Mouse (Mus musculus): ENCODE results near the gene Mphosph9. TPM values are rescaled to one million over a fixed set of nuclear protein-coding genes. Genes with fewer than 3 reads are reported as not detected.
"Not testable (repeated sequence)": the region's sequence is repeated elsewhere in the genome, so short reads cannot be mapped to it uniquely, and the experiment has no call there.

The Mphosph9 gene
- polyA plus RNA-seq, 2 experiments from 2014 or later: 14.2 to 15.3 TPM

- ATAC-seq: not testable (repeated sequence)
Measured at GRCm38 (mm10) chr5:124341753-124342339, 14.1 kb upstream of the Mphosph9 start.

DNA sequence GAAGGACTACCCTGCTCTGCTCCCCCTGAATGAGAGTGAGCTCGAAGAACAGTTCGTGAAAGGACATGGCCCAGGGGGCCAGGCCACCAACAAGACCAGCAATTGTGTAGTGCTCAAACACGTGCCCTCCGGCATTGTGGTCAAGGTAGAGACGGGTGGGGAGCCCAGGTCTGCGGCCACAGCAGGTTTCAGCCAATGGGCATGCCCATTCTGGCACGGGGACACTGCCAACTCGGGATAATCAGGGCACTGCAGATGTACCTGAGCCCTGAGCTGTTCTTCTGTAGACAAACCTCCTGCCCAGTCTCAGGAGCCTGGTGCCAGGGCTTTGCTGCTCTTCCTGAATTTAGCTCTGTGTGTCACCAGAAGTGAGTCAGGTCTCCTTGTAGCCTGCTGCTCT, 11.0 kb upstream of the Mphosph9 start:
- ATAC-seq: no peak

DNA sequence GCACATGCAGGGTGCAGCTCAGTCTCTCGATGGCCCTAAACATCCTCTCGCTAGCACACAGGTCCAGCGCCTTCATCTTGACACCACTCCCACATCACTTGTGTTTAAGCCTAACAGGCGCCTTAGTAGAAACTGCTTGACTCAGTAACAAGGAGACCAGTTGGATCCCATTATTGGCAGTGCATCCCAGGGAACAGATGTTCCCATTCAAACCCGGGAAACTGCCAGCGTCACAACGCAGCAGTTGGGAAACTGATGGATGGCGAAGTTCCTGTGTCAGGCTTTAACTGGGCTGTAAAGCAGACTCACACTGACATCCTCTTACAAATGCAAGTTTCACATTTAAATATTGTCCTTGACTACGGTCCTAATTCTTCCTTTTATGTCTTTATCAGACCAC, 10.1 kb upstream of the Mphosph9 start:
- no peak for ATAC-seq

DNA sequence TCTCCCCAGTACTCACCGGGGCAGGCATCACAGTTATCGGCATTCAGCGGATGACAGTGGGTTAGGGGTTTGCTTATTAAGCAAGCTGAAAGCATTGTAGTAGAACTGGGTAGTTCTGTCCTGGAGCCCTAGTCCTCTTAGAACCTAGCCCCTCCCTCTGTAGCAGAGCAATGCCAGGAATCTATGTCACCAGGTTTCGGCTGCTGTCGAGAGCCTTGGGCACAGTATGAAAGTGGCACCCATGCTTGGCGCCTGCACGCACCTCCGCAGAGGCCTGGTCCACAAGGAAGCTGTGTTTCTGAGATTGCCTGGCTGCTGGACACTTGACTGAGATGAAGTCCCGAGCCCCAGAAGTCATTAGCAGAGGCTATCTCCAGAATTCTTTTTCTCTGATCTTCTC, 9.3 kb upstream of the Mphosph9 start:
- ATAC-seq: no peak

DNA sequence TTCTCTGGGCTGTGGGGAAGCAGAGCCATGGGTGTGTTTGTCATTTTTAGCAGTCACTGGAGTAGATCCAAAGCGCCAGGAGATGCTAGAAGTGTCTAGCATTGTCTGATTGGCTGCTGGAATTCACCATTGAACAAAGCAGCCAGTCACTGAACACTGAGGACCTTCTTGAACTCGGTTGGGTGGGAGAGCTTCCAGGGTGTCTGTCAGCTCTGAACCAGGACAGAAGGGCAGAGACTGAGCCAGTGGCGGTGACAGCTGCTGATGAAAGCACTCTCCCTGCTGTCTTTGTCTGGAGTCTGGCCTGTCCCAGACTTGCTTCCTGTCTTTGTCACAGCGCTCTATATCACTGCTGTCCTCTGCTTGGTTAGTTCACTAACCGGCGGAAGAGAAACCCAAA, 6.6 kb upstream of the Mphosph9 start:
- no peak for ATAC-seq

DNA sequence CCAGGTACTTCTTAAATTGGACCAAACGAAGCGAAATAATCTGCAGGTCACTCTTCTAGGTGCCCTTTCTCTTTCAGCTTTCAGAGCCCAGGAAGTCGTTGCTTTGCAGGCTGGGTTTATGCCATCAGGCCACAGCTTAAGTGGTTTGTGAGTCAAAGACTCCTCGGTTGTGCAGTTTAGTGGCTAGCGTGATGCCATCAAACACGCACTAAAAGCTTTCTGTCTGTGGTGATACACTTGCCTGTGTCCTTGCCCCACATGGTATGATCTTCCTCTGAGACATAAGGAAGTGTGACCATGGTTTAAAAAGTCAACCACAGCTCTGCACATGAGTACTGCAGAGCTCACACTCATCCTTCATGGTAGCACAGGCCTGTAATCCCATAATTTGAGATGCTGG, 2.3 kb upstream of the Mphosph9 start:
- ATAC-seq: no peak

- no peak for ATAC-seq
Measured at GRCm38 (mm10) chr5:124326829-124327228, 943 bp downstream of the Mphosph9 start.

- no peak for ATAC-seq
Measured at GRCm38 (mm10) chr5:124317648-124318047, 10.1 kb downstream of the Mphosph9 start.

DNA sequence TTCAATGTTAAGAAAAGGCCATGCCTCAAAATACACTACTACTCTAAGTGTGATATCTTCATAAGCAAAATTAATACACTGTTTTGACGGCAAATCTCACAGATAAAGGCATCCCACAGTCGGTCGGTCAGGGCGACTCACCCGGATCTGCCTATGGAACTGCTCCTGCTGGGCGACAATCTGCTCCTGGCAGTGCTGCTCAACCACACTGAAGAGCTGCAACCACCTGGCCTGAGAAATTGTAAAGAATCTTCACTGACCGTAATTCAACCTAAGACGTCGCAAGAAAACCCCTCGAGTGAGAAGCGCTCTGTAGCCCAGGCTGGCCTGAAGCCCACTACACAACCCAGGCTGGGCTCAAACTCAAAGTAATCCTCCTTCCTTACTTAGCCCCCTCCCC, 11.8 kb downstream of the Mphosph9 start:
- no peak for ATAC-seq

DNA sequence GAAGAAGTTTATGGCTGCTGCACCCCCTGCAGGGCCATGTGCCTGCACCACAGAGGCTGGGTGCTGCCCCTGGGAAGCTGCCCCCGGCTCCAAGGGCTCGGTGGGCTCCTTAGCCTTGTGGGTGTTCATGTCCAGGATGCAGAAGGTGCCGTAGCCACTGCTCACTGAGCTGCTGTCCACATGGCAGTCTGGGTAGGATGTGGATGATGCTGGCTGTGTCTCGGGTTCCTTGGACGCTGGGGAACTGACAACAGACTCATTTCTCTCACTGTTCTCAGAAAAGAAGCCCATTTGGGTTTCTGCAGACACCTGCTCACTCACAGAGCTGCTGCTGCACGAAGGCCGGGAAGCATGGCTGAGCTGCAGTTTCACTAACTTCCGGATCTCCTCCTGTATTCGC, 12.3 kb downstream of the Mphosph9 start:
- ATAC-seq: no peak

GRCm38 (mm10) chr5:124310091-124310490, 17.7 kb downstream of the Mphosph9 start:
- no peak for ATAC-seq

DNA sequence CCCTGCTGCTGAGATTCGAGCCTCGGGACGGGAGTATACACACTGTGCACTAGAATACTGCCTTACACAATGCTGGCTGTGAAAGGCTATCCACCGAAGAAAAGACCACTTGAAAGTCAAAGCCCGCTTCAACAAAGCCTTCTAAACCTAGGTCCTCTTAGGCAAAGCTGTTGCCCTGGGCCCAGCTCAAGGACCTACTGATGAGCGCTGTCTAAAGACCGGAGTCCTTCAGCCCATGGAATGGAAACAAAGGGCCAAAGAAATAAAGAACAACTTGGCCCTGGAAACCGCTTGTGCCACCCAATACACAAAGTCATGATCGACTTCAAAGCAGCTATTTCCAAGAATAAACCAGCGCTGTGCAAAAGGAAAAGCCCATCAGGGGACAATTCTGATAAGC, 18.6 kb downstream of the Mphosph9 start:
- no peak for ATAC-seq

DNA sequence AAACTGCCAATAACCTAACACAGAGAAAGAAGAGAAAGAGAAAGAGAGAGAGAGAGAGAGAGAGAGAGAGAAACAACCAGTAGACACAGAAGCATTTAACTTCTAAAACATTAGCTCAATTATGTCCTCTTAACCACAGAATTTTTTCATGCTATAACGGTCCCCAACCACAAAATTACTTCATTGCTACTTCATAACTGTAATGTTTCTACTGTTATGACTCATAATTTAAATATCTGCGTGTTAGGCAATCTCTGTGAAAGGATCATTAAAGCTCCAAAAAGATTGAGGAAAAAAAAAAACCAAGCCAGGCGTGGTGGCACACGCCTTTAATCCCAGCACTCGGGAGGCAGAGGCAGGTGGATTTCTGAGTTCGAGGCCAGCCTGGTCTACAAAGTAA, 24.9 kb downstream of the Mphosph9 start:
- peak; percentile 69 for ATAC-seq

DNA sequence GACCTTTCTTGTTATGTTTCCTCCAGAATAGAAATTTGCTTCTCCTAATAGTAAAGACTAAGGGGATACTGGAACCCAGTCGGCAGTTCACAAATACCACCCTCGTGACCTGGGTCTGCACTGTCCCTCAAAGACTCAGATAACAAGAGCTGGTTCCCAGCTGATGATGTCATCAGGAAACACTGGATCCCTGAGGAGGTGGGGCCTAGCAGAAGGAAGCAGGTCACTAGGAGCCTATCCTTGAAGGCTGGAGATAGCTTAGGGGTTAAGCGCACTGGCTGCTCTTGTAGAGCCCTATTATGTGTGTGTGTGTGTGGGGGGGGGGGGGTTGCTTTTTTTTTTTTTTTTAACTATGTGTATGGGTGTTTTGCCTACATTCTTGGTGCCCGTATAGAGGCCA, 27.6 kb downstream of the Mphosph9 start:
- ATAC-seq: no peak

DNA sequence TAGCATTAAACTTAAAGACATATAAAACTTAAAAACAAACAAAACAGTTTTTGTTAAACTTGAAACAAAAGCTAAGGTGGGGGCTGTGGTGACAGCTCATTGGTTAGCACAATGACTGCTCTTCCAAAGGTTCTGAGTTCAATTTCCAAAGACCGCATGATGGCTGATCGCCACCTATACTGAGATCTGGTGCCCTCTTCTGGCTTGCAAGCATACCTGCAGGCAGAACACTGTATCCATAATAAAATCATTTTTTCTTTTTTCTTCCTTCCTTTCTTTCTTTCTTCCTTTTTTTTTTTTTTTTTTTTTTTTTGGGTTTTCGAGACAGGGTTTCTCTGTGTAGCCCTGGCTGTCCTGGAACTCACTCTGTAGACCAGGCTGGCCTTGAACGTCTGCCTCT, 28.5 kb downstream of the Mphosph9 start:
- not testable (repeated sequence) for ATAC-seq

DNA sequence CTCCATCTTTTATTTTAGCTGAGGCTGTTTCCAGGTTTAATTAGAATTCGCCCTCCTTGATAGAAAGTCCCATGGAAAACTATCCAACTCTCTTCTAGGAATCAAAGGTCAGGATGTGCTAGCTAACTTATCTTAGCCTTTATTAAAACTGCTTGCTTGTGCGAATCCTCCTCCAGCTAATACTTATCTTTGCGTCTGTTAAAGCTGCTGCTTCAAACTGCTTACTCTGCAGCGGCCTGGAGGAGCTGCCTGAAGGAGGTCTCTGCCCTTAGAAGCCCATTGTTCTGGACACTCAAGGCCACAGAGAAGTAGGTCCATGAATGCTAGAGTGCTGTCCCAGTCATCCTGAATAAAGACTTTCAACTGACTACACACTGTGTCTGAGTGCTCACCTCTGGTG, 31.3 kb downstream of the Mphosph9 start:
- ATAC-seq: no peak

DNA sequence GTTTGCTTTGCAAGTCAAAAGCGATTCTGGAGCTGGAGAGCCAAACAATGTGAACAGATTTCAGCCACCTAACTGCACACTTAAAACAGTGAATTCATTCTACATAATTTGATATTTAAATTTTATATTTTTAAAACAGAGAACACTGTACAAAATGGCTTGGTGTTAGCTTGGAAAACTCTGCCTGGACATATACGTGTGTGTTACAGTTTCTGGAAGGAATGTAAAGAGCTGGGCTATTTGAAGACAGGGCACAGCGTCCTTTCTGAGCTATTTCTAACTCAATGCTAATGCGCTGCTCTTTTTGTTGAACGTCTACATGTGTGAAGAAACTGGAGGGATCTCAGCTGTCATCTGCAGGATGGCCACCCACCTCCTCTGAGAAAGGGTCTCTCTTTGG, 33.8 kb downstream of the Mphosph9 start:
- no peak for ATAC-seq

GRCm38 (mm10) chr5:124290216-124290615, 37.6 kb downstream of the Mphosph9 start:
- no peak for ATAC-seq

- ATAC-seq: no peak
Measured at GRCm38 (mm10) chr5:124287616-124288247, 40.0 kb downstream of the Mphosph9 start.

DNA sequence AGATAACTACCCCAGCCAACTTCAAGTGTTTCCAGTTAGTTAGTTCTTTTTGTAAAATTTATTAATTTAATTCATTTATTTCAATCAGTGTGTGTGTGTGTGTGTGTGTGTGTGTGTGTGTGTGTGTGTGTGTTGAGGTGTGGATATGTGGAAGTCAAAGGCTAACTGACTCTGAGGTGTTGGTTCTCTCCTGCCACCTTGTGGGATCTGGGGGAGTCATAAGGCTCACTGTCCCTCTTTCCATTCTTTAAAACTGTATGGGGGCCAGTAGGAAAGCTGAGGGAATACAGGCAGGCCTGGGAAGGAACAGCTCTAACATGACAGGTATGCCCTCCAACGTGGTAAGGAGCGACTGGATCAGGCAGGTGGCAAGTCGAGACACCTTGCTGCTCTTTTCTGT, 43.4 kb downstream of the Mphosph9 start:
- no peak for ATAC-seq

- no peak for ATAC-seq
Measured at GRCm38 (mm10) chr5:124282854-124283253, 44.9 kb downstream of the Mphosph9 start.

DNA sequence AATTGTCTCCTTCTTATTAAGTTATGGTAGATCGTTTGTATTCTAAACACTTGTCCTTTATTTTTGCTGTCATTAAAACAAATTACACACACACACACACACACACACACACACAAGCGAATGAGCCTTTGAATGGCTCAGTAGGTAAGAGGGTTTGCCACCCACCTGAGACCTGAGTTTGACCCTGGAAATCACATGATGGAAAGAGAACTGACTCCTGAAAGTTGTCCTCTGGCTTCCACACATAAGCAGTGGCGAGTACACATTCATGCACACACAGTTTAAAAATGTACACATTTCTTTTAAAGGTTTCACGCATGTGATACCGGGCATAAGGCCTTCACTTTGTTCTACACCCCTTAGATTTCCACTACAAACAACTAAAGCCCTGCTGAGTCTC, 57.5 kb downstream of the Mphosph9 start:
- no peak for ATAC-seq

- ATAC-seq: no peak
Measured at GRCm38 (mm10) chr5:124269661-124270060, 58.1 kb downstream of the Mphosph9 start.

- no peak for ATAC-seq
Measured at GRCm38 (mm10) chr5:124267652-124268051, 60.1 kb downstream of the Mphosph9 start.

DNA sequence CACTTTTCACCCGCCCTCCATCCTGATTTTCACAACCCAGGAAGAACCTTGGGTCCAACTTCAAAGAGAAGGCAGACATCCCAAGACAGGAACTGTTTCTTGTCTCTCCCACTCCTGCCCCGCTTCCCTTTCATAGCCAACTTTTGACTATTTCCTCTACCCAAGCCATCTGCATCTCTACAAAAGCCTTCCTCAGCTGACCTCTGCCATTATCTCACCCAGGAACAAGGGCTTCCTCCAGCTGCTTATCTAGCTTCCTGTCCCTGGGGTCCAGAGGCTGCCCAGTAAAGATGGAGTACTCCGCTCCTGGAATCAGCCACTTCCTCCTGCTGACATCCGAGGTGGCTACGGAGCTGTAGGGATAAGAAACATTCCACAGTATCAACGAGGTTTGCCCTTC, 61.0 kb downstream of the Mphosph9 start:
- ATAC-seq: no peak
